Mouse (Mus musculus) kidney, embryonic 15.5 days (tissue): ENCODE data around the gene Polr2e. TPM values are rescaled to one million over a fixed set of nuclear protein-coding genes. Genes with fewer than 3 reads are reported as not detected.
"Not testable (repeated sequence)": the region's sequence is repeated elsewhere in the genome, so short reads cannot be mapped to it uniquely, and the experiment has no call there.

Experiments
- ATAC-seq: fragments of 200-750 bp; cut with Nextera tagmentation; replicated peaks from 2 replicates; pipeline ENCODE4 v1.8.0; 2017; ENCODE audit warnings: moderate TSS enrichment; ENCODE audit not compliant: low FRiP score
- H3K27ac ChIP-seq: fragments of 300-500 bp; sonication (generic); 2 replicates; pipeline ENCODE4 v1.5.1; 2015; ENCODE audit warnings: mild to moderate bottlenecking, inconsistent platforms
- H3K27me3 ChIP-seq: fragments of 300-500 bp; sonication (generic); 2 replicates; pipeline ENCODE4 v1.6.1; 2015; ENCODE audit warnings: inconsistent platforms
- H3K36me3 ChIP-seq: fragments of 300-500 bp; sonication (generic); 2 replicates; pipeline ENCODE4 v1.6.1; 2015; ENCODE audit warnings: inconsistent platforms
- H3K4me1 ChIP-seq: fragments of 300-500 bp; sonication (generic); 2 replicates; pipeline ENCODE4 v1.6.1; 2015; ENCODE audit warnings: inconsistent platforms
- H3K4me2 ChIP-seq: fragments of 300-500 bp; sonication (generic); 2 replicates; pipeline ENCODE4 v1.6.1; 2015; ENCODE audit warnings: moderate library complexity, mild to moderate bottlenecking, inconsistent platforms
- H3K4me3 ChIP-seq: fragments of 300-500 bp; sonication (generic); replicated peaks from 2 replicates; pipeline ENCODE4 v1.5.1; 2015; ENCODE audit warnings: mild to moderate bottlenecking, inconsistent platforms
- H3K9ac ChIP-seq: fragments of 300-500 bp; sonication (generic); 2 replicates; pipeline ENCODE4 v1.6.1; 2015; ENCODE audit warnings: mild to moderate bottlenecking, inconsistent platforms
- H3K9me3 ChIP-seq: fragments of 300-500 bp; sonication (generic); replicated peaks from 2 replicates; pipeline ENCODE4 v1.6.1; 2016; ENCODE audit warnings: inconsistent platforms
- WGBS: fragments of 180-500 bp; shearing (Covaris S2); methylation state at CpG from one replicate; pipeline ENCODE4 v1.1.7; 2015; ENCODE audit warnings: mixed read lengths; 5-methylcytosine and 5-hydroxymethylcytosine counted together
- polyA plus RNA-seq: library from polyadenylated mRNA; unstranded; fragments of >200 nt; fragmentation: Nextera tagmentation; extraction: Ambion mirVana; gene quantifications from 2 replicates; pipeline ENCODE4 v1.2.1, GENCODE M21; 2015

Gene Polr2e
- polyA plus RNA-seq, 1 experiment from 2014 or later, result 243 TPM

- H3K9me3 ChIP-seq, result no peaks in the 10 kb centered on the region
- 77% methylated on average over 5 of the region's 5 CpGs for WGBS
- H3K9ac ChIP-seq, result 0 out of 2 replicates have a peak overlapping the region, but pooled peaks have one; percentile 85
- H3K36me3 ChIP-seq, result peaks cover 50% of the 10 kb centered on the region
- H3K27me3 ChIP-seq, result no peaks in the 10 kb centered on the region
- ATAC-seq, result no peak
- H3K4me3 ChIP-seq, result peak overlapping the region; percentile 73
- peak overlapping the region; percentile 22; the same call in 1 of the 2 replicates for H3K27ac ChIP-seq
- peaks cover 50% of the 10 kb centered on the region for H3K4me1 ChIP-seq
- peak overlapping the region; percentile 70 for H3K4me2 ChIP-seq
Observed at GRCm38 (mm10) chr10:80055364-80055763, 15.8 kb upstream of the Polr2e start.

- peak overlapping the region; percentile 85 for H3K9ac ChIP-seq
- peak overlapping the region; percentile 73 for H3K4me3 ChIP-seq
- H3K27ac ChIP-seq, result peak overlapping the region; percentile 98
- peaks cover 54% of the 10 kb centered on the region for H3K4me1 ChIP-seq
- H3K9me3 ChIP-seq, ATAC-seq, H3K27me3 ChIP-seq: not testable (repeated sequence)
- peak overlapping the region; percentile 70 for H3K4me2 ChIP-seq
- peaks cover 46% of the 10 kb centered on the region for H3K36me3 ChIP-seq
- WGBS, result 16% methylated on average over 3 of the region's 3 CpGs
Observed at GRCm38 (mm10) chr10:80054911-80055310, 15.3 kb upstream of the Polr2e start.

- H3K9me3 ChIP-seq, result no peaks in the 10 kb centered on the region
- H3K27me3 ChIP-seq, result no peaks in the 10 kb centered on the region
- peaks cover 56% of the 10 kb centered on the region for H3K4me1 ChIP-seq
- H3K36me3 ChIP-seq, result peaks cover 38% of the 10 kb centered on the region
- under 1% methylated on average over 77 of the region's 77 CpGs for WGBS
- peak overlapping the region; percentile 98 for H3K27ac ChIP-seq
- ATAC-seq, result peak; percentile 61
- H3K4me2 ChIP-seq, result peak overlapping the region; percentile 70
- H3K4me3 ChIP-seq, result peak overlapping the region; percentile 73
- peak overlapping the region; percentile 85 for H3K9ac ChIP-seq
Observed at GRCm38 (mm10) chr10:80053831-80054815, 14.5 kb upstream of the Polr2e start.

GRCm38 (mm10) chr10:80053259-80053780 lies 13.7 kb upstream of the Polr2e start:
- under 1% methylated on average over 47 of the region's 47 CpGs for WGBS
- Histone ChIP-seq H3K36me3 (peaks cover 30% of the 10 kb centered on the region), H3K4me2 (peak overlapping the region; percentile 70), H3K4me1 (peaks cover 62% of the 10 kb centered on the region), H3K4me3 (peak overlapping the region; percentile 73), H3K9me3 (no peaks in the 10 kb centered on the region), H3K27ac (peak overlapping the region; percentile 98), H3K9ac (peak overlapping the region; percentile 85), H3K27me3 (no peaks in the 10 kb centered on the region)
- ATAC-seq, result peak; percentile 96

GRCm38 (mm10) chr10:80052374-80052764 lies 12.8 kb upstream of the Polr2e start:
- Histone ChIP-seq H3K4me1 (peaks cover 68% of the 10 kb centered on the region), H3K36me3 (peaks cover 21% of the 10 kb centered on the region), H3K9ac (no peak overlapping the region), H3K4me2 (peak overlapping the region; percentile 20; the same call in 1 of the 2 replicates), H3K4me3 (no peak overlapping the region), H3K27ac (peak overlapping the region; percentile 69), H3K27me3 (no peaks in the 10 kb centered on the region), H3K9me3 (no peaks in the 10 kb centered on the region)
- ATAC-seq, result no peak
- 82% methylated on average over 5 of the region's 5 CpGs for WGBS

GRCm38 (mm10) chr10:80051618-80052373 lies 12.2 kb upstream of the Polr2e start:
- Histone ChIP-seq H3K4me2 (peak overlapping the region; percentile 20; the same call in 1 of the 2 replicates), H3K27me3 (no peaks in the 10 kb centered on the region), H3K9ac (0 out of 2 replicates have a peak overlapping the region, but pooled peaks have one; percentile 25), H3K27ac (peak overlapping the region; percentile 69), H3K9me3 (no peaks in the 10 kb centered on the region), H3K4me3 (no peak overlapping the region), H3K4me1 (peaks cover 74% of the 10 kb centered on the region), H3K36me3 (peaks cover 15% of the 10 kb centered on the region)
- WGBS, result 36% methylated on average over 13 of the region's 14 CpGs
- ATAC-seq, result no peak

GRCm38 (mm10) chr10:80050885-80051617 lies 11.5 kb upstream of the Polr2e start:
- peak overlapping the region; percentile 20; the same call in 1 of the 2 replicates for H3K4me2 ChIP-seq
- H3K9ac ChIP-seq, result 0 out of 2 replicates have a peak overlapping the region, but pooled peaks have one; percentile 25
- peaks cover 9% of the 10 kb centered on the region for H3K36me3 ChIP-seq
- H3K4me1 ChIP-seq, result peaks cover 74% of the 10 kb centered on the region
- H3K27me3 ChIP-seq, result no peaks in the 10 kb centered on the region
- H3K27ac ChIP-seq, result peak overlapping the region; percentile 69
- ATAC-seq, result no peak
- no peaks in the 10 kb centered on the region for H3K9me3 ChIP-seq
- no peak overlapping the region for H3K4me3 ChIP-seq
- 27% methylated on average over 15 of the region's 15 CpGs for WGBS

- no peaks in the 10 kb centered on the region for H3K27me3 ChIP-seq
- no peaks in the 10 kb centered on the region for H3K9me3 ChIP-seq
- H3K36me3 ChIP-seq, result peaks cover 1% of the 10 kb centered on the region; the same call in 1 of the 2 replicates
- H3K4me1 ChIP-seq, result peaks cover 67% of the 10 kb centered on the region
- H3K4me2 ChIP-seq, result no peak overlapping the region
- no peak overlapping the region for H3K9ac ChIP-seq
- H3K27ac ChIP-seq, result 0 out of 2 replicates have a peak overlapping the region, but pooled peaks have one; percentile 69
- WGBS, result 27% methylated on average over 6 of the region's 6 CpGs
- ATAC-seq, result no peak
- no peak overlapping the region for H3K4me3 ChIP-seq
Observed at GRCm38 (mm10) chr10:80050244-80050643, 10.6 kb upstream of the Polr2e start.

- no peak for ATAC-seq
- H3K27me3 ChIP-seq, result no peaks in the 10 kb centered on the region
- no peak overlapping the region for H3K4me2 ChIP-seq
- peaks cover 58% of the 10 kb centered on the region for H3K4me1 ChIP-seq
- 0 out of 2 replicates have a peak overlapping the region, but pooled peaks have one; percentile 34 for H3K27ac ChIP-seq
- H3K36me3 ChIP-seq, result no peaks in the 10 kb centered on the region
- no peak overlapping the region for H3K4me3 ChIP-seq
- no peak overlapping the region for H3K9ac ChIP-seq
- H3K9me3 ChIP-seq, result no peaks in the 10 kb centered on the region
- WGBS, result 75% methylated on average over 3 of the region's 3 CpGs
Observed at GRCm38 (mm10) chr10:80048834-80049233, 9.2 kb upstream of the Polr2e start.

GRCm38 (mm10) chr10:80048396-80048795 lies 8.8 kb upstream of the Polr2e start:
- H3K27me3 ChIP-seq, result no peaks in the 10 kb centered on the region
- H3K9ac ChIP-seq, result no peak overlapping the region
- H3K36me3 ChIP-seq, result no peaks in the 10 kb centered on the region
- no peak overlapping the region for H3K4me2 ChIP-seq
- 38% methylated on average over 5 of the region's 5 CpGs for WGBS
- H3K4me3 ChIP-seq, result no peak overlapping the region
- ATAC-seq, result no peak
- H3K9me3 ChIP-seq, result no peaks in the 10 kb centered on the region
- H3K4me1 ChIP-seq, result peaks cover 58% of the 10 kb centered on the region
- H3K27ac ChIP-seq, result 0 out of 2 replicates have a peak overlapping the region, but pooled peaks have one; percentile 34

GRCm38 (mm10) chr10:80047041-80047565 lies 7.5 kb upstream of the Polr2e start, which contains the start of gene Gpx4:
TSS of gene Gpx4 (plus strand) at chr10:80047166.
- H3K4me2 ChIP-seq, result no peak within 1 kb of the TSS
- H3K4me1 ChIP-seq, result peaks cover 46% of the 10 kb centered on the region
- H3K36me3 ChIP-seq, result no peaks in the 10 kb centered on the region
- 27% methylated on average over 9 of the region's 9 CpGs for WGBS
- no peaks in the 10 kb centered on the region for H3K27me3 ChIP-seq
- no peaks in the 10 kb centered on the region for H3K9me3 ChIP-seq
- no peak within 1 kb of the TSS for H3K9ac ChIP-seq
- no peak; the same call in 1 of the 2 replicates for ATAC-seq
- H3K27ac ChIP-seq, result peak within 1 kb of the TSS; percentile 74
- H3K4me3 ChIP-seq, result no peak within 1 kb of the TSS
